Mouse (Mus musculus): ENCODE measurements at regions not wholly inside any gene's neighbourhood (a gene's known extent, or its start where the extent isn't known, plus 50 kb on each side); places are given as distances from the start of the nearest gene placed in this dataset.

DNA sequence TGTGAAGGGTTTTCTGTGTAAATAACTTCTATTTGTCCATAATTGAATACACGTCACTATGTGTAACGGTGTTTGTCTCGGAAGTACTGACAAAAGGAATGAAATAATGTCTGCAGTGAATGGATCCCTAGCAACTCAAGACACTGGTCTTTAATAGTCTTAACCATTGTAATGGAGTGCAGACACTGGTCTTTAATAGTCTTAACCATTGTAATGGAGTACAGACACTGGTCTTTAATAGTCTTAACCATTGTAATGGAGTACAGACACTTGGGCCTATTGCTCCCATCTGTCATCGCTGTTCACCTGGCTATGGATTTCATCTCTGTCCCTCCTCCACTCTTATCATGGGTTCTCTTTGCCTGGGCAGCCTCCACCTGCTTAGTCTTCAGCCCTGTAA lies 53.2 kb upstream of the Frmd4a start:
- Histone ChIP-seq H3K4me3 (ENCODE audit: inconsistent target) (no peak overlapping the region), H3K27ac (no peak overlapping the region), H3K79me2 (ENCODE audit: inconsistent target) (no peaks in the 10 kb centered on the region), H3K36me3 (ENCODE audit: inconsistent target) (no peaks in the 10 kb centered on the region)
- WGBS (ENCODE audit: missing documents), result 94% methylated on average over 4 of the region's 4 CpGs
